Mouse (Mus musculus): Measurements from ENCODE around the gene Spata5. TPM values are rescaled to one million over a fixed set of nuclear protein-coding genes. Genes with fewer than 3 reads are reported as not detected.

Spata5 gene
- polyA plus RNA-seq, 1 experiment = 23.6 TPM

DNA sequence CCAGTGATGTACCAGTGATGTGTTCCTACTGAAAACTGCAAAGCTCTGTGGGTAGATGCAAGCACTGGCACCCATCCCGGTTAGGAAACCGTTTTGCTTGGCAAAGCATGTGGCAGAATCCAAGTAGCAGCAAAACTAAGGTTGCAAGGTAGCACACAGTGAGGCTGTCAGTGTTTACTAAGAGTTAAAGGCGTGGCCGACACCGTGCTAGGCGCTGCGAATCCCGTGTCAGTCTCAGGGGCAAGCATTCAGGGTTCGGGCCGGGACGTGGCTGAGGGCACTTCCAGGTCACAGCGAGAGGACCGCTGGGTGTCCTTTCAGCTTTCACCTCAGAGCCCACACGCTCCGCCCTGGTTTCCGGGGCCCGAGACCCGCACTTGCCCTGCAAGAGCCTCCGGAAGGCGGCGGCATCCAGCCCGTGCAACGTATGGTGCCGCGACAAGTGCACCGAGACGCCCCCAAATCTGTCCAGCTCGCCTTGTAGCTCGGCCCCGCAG lies 687 bp upstream of the Spata5 start:
- peaks cover 7% of the 10 kb centered on the region for H3K4me1 ChIP-seq (ENCODE audit: control insufficient read depth, insufficient read depth, low read length)
- H3K27ac ChIP-seq (ENCODE audit: insufficient read depth, low read length) = peak overlapping the region; percentile 45
- TF ChIP-seq CTCF (IDR thresholded peaks at IDR 0.05; ENCODE audit: borderline replicate concordance, insufficient read depth, low read length) = no peak
- 0 out of 2 replicates have a peak, but pooled peaks have one; percentile 37 for TF ChIP-seq POLR2A (IDR thresholded peaks at IDR 0.05; ENCODE audit: low read depth, low read length)
- peak overlapping the region; percentile 68 for H3K4me3 ChIP-seq (ENCODE audit: insufficient read depth, low read length)

DNA sequence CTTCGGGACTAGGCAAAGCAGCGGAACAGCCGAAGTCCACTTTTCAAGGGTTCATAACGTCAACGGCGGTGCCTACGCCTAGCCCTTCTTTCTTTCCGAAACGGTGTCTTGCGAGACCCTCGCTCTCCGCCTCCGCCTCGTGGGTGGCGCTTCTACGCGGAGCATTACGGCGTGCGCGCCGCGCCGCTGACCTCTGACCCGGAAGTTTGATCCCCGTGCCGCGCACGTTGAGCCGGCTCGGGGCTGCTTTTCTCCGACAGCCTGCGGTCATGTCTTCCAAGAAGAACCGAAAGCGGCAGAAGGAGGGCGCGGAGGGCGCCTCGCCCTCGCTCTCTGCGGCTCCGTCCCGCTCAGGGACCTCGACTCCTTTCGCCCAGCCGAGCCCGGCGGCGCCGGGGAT lies 376 bp downstream of the Spata5 start, which contains the start of gene Nudt6:
Gene Nudt6 (minus strand): TSS at position 140 of the 400 bp plus-strand sequence.
- TF ChIP-seq CTCF (IDR thresholded peaks at IDR 0.05; ENCODE audit: borderline replicate concordance, insufficient read depth, low read length) (no peak), POLR2A (IDR thresholded peaks at IDR 0.05; ENCODE audit: low read depth, low read length) (peak; percentile 54; the same call in 1 of the 2 replicates)
- Histone ChIP-seq H3K27ac (ENCODE audit: insufficient read depth, low read length) (peak within 1 kb of the TSS; percentile 73), H3K4me1 (ENCODE audit: control insufficient read depth, insufficient read depth, low read length) (peaks cover 5% of the 10 kb centered on the region), H3K4me3 (ENCODE audit: insufficient read depth, low read length) (peak within 1 kb of the TSS; percentile 77)

DNA sequence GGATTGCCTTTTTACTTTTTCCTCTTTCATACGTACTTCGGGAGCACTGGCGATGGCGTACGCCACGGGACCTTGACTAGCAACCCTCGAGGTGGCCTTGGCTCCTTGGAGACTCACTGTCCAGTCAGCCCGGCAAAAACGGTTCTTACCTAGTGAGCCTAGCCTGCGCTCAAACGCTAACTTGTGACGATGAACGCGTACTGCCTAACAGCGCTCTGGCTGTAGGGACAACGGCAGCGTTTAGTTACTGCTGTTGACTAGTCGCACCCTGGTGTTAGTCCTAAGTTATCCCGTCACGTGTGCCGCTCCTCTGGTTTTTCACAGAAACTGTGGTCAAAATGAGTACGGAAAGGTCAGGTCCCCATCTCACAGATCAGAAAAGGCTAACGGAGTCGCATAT lies 945 bp downstream of the Spata5 start:
- H3K4me3 ChIP-seq (ENCODE audit: insufficient read depth, low read length) = peak overlapping the region; percentile 77
- H3K4me1 ChIP-seq (ENCODE audit: control insufficient read depth, insufficient read depth, low read length) = peaks cover 5% of the 10 kb centered on the region
- TF ChIP-seq POLR2A (IDR thresholded peaks at IDR 0.05; ENCODE audit: low read depth, low read length) = 0 out of 2 replicates have a peak, but pooled peaks have one; percentile 23
- no peak for TF ChIP-seq CTCF (IDR thresholded peaks at IDR 0.05; ENCODE audit: borderline replicate concordance, insufficient read depth, low read length)
- H3K27ac ChIP-seq (ENCODE audit: insufficient read depth, low read length) = peak overlapping the region; percentile 73

DNA sequence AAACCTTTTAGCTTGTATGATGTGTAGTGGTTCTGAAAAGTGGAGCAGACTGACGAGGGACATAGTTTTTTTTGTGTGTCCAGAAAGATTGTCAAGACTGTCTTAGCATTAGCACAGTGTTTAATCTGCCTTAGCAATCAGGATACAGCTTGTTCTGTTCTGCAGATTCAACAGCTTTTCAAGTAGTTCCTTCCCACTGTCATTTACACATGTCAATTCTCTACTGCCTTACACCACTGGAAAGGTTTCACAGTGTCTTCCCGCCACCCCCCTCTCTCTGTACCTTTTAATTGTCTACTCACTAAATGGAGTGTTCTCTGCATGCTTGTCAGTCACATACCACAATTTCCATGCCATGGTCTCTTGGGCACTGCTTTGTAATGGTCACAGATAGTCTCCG lies 1.5 kb downstream of the Spata5 start:
- no peak for TF ChIP-seq POLR2A (IDR thresholded peaks at IDR 0.05; ENCODE audit: low read depth, low read length)
- no peak for TF ChIP-seq CTCF (IDR thresholded peaks at IDR 0.05; ENCODE audit: borderline replicate concordance, insufficient read depth, low read length)
- peaks cover 5% of the 10 kb centered on the region for H3K4me1 ChIP-seq (ENCODE audit: control insufficient read depth, insufficient read depth, low read length)
- peak overlapping the region; percentile 77 for H3K4me3 ChIP-seq (ENCODE audit: insufficient read depth, low read length)
- H3K27ac ChIP-seq (ENCODE audit: insufficient read depth, low read length) = peak overlapping the region; percentile 73; the same call in 1 of the 2 replicates

DNA sequence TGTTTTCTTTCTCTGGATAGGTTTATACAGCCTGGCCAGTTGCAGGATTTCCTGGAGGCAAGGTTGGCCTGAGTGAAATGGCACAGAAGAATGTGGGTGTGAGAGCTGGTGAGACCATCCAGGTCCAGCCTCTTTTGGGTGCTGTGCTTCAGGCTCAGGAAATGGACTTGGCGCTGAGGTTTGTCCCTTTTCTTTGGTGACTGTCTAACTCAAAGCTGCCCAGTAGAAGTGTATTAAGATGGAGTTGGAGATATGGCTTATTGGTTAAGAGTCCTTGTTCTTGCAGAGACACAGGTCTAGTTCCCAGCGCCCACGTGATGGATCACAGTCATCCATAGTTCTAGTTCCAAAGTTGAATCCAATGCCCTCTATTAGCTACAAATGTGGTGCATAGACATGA lies 6.4 kb downstream of the Spata5 start:
- Histone ChIP-seq H3K4me3 (ENCODE audit: insufficient read depth, low read length) (no peak overlapping the region), H3K4me1 (ENCODE audit: control insufficient read depth, insufficient read depth, low read length) (peaks cover 5% of the 10 kb centered on the region), H3K27ac (ENCODE audit: insufficient read depth, low read length) (no peak overlapping the region)
- TF ChIP-seq POLR2A (IDR thresholded peaks at IDR 0.05; ENCODE audit: low read depth, low read length) = no peak
- TF ChIP-seq CTCF (IDR thresholded peaks at IDR 0.05; ENCODE audit: borderline replicate concordance, insufficient read depth, low read length) = no peak

DNA sequence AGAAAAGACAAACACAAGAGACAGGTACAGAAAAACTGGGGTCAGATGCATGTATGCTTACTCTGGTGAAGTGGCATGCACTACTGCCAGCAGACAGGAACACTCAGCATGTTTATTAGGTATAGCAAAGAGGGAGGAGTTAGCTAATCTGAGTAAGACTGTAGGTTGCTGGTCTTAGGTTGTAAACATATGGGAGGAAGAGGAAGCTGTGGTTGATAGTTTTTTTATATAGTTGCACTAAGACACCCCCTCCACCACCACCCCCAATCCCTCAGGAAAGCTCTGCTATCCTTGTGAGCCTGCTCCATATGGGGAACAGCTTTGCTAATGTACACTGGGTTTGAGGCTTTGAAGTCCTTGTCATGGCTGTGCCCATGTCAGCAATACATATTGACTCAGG lies 10.7 kb downstream of the Spata5 start:
- TF ChIP-seq POLR2A (IDR thresholded peaks at IDR 0.05; ENCODE audit: low read depth, low read length) = no peak
- no peak for TF ChIP-seq CTCF (IDR thresholded peaks at IDR 0.05; ENCODE audit: borderline replicate concordance, insufficient read depth, low read length)
- Histone ChIP-seq H3K27ac (ENCODE audit: insufficient read depth, low read length) (no peak overlapping the region), H3K4me3 (ENCODE audit: insufficient read depth, low read length) (no peak overlapping the region), H3K4me1 (ENCODE audit: control insufficient read depth, insufficient read depth, low read length) (no peaks in the 10 kb centered on the region)

DNA sequence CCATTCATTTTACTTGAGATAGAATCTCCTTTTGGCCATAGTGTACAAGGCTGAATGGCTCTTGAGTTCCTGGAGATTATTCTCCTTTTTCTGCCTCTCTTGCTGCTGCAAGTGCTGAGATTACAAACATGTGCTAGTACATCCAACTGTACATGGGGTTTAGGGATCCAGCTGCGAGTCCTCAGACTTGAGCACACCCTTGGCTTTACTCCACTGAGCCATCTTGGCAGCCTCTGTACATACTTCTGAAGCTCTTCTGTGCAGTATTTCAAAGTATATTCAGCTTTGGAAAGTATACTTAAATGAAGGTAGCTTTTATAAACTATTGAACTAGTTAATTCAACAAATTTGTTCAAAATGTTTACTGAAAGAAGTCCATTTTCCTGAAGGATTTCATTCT lies 20.1 kb downstream of the Spata5 start:
- Histone ChIP-seq H3K4me1 (ENCODE audit: control insufficient read depth, insufficient read depth, low read length) (peaks cover 4% of the 10 kb centered on the region; the same call in 1 of the 2 replicates), H3K4me3 (ENCODE audit: insufficient read depth, low read length) (no peak overlapping the region), H3K27ac (ENCODE audit: insufficient read depth, low read length) (no peak overlapping the region)
- TF ChIP-seq CTCF (IDR thresholded peaks at IDR 0.05; ENCODE audit: borderline replicate concordance, insufficient read depth, low read length) (no peak), POLR2A (IDR thresholded peaks at IDR 0.05; ENCODE audit: low read depth, low read length) (no peak)

DNA sequence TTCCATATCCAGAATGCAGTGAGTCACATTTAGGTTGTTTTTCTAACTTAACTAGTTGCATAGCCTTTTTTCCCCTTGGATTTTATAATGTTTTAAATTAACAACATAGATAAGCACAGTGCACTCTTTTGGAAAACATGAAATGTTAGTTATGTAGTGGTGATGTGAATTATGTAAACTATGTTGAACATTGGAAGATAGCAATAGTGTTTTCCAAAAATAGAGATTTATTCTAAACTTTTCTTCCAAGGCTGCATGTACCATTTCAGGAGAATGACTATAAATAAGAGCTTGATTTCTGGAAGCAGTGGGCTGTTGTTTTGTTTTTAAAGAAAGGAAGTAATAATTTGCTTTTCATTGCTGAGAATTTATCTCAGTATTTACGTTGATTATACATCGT lies 23.7 kb downstream of the Spata5 start:
- TF ChIP-seq CTCF (IDR thresholded peaks at IDR 0.05; ENCODE audit: borderline replicate concordance, insufficient read depth, low read length) (no peak), POLR2A (IDR thresholded peaks at IDR 0.05; ENCODE audit: low read depth, low read length) (no peak)
- H3K4me1 ChIP-seq (ENCODE audit: control insufficient read depth, insufficient read depth, low read length) = peaks cover 4% of the 10 kb centered on the region; the same call in 1 of the 2 replicates
- no peak overlapping the region for H3K27ac ChIP-seq (ENCODE audit: insufficient read depth, low read length)
- no peak overlapping the region for H3K4me3 ChIP-seq (ENCODE audit: insufficient read depth, low read length)

DNA sequence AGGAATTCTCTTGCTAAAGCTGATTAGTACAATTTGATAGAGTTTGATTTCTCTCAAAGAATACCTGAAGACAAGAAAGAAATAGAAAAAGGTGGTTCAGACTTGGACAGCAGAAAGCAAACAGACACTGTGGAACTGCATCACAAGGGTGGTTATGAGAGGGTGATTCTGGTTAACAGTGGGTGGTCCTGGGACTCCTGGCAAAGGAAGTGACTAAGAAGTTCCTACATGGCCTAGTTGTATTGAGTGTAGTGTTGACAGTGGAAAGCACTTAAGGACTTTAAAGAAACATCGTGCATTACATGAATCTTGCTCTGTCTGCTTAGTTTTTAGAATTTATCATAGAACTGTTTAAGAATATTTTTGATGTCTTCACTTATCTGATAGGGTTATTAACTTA lies 36.3 kb downstream of the Spata5 start:
- Histone ChIP-seq H3K4me3 (ENCODE audit: insufficient read depth, low read length) (no peak overlapping the region), H3K27ac (ENCODE audit: insufficient read depth, low read length) (no peak overlapping the region), H3K4me1 (ENCODE audit: control insufficient read depth, insufficient read depth, low read length) (no peaks in the 10 kb centered on the region)
- TF ChIP-seq POLR2A (IDR thresholded peaks at IDR 0.05; ENCODE audit: low read depth, low read length) (no peak), CTCF (IDR thresholded peaks at IDR 0.05; ENCODE audit: borderline replicate concordance, insufficient read depth, low read length) (no peak)

DNA sequence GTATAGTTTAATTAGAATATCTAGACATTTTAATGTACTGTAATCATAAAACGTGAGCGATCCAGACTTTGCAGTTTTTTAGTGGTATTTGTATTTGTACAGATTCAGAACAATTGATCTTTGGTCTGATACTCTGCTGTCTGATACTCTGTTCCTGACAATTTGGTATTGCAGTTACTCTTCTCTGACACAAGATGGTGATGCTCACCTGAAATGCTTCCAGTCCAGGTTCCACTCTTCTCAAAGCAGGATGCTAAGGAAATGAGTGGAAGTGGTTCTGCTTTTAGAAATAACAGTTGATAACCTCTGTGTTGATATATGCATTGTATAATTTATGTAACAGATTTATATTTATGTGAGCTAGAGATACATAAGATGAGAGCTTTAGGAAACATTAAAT lies 48.5 kb downstream of the Spata5 start:
- H3K4me3 ChIP-seq (ENCODE audit: insufficient read depth, low read length) = no peak overlapping the region
- TF ChIP-seq POLR2A (IDR thresholded peaks at IDR 0.05; ENCODE audit: low read depth, low read length) (no peak), CTCF (IDR thresholded peaks at IDR 0.05; ENCODE audit: borderline replicate concordance, insufficient read depth, low read length) (no peak)
- H3K27ac ChIP-seq (ENCODE audit: insufficient read depth, low read length) = no peak overlapping the region
- no peaks in the 10 kb centered on the region for H3K4me1 ChIP-seq (ENCODE audit: control insufficient read depth, insufficient read depth, low read length)
